Mouse (Mus musculus): ENCODE data around the gene Mrpl17. TPM values are rescaled to one million over a fixed set of nuclear protein-coding genes. Genes with fewer than 3 reads are reported as not detected.

Mrpl17 gene
- polyA plus RNA-seq, 1 experiment from 2014 or later = 357 TPM

DNA sequence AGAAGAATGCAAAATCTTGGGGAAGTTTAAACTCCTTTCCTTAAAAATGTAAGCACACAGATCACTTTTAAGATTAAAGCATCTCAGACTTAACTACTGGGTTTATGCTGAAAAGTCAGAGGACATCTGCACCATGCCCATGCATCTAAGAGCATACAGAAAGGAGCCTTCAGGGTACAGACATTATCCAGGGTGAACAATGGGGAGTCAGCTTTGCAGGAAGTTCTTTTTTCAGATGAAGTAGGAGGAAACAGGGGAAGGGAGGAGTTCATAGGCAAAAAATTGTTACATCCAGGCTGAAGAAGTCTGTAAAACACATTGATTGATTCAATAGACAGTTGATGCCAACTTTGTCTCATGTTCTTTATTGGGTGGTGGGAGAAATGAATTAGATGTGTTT, 7.5 kb downstream of the Mrpl17 start:
- Histone ChIP-seq H3K4me1 (no peaks in the 10 kb centered on the region), H3K4me3 (no peak overlapping the region), H3K36me3 (peaks cover 14% of the 10 kb centered on the region), H3K9me3 (no peaks in the 10 kb centered on the region), H3K27ac (no peak overlapping the region), H3K27me3 (ENCODE audit: insufficient read depth, poor library complexity, severe bottlenecking) (no peaks in the 10 kb centered on the region)
- no peak for DNase-seq (ENCODE audit: low spot score)

DNA sequence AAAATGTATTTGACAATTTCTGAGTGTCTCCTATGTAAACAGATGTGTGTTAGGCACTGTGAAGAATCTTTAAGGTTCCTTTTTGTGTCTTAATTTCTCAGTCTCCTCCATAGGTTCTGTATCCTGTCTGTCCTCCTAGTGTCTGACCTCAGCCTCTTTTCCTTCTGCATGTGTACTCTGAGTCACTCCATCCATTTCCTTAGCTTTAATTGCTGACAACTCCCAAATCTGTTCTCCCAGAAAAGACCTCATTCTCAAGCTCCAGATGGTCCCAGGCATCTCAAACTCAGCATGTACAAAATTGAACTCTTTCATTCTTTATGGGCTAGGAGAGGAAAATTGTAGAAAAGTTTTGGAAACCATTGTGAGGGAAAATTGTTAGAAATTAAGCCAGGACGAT, 8.1 kb downstream of the Mrpl17 start:
- Histone ChIP-seq H3K4me3 (no peak overlapping the region), H3K36me3 (peaks cover 8% of the 10 kb centered on the region; the same call in 1 of the 2 replicates), H3K9me3 (no peaks in the 10 kb centered on the region), H3K4me1 (no peaks in the 10 kb centered on the region), H3K27me3 (ENCODE audit: insufficient read depth, poor library complexity, severe bottlenecking) (no peaks in the 10 kb centered on the region), H3K27ac (no peak overlapping the region)
- no peak for DNase-seq (ENCODE audit: low spot score)
- WGBS = 26% methylated on average over 1 of the region's 1 CpGs

GRCm38 (mm10) chr7:105802312-105802711, 8.6 kb downstream of the Mrpl17 start:
- WGBS = 44% methylated on average over 2 of the region's 2 CpGs
- Histone ChIP-seq H3K36me3 (peaks cover 3% of the 10 kb centered on the region; the same call in 1 of the 2 replicates), H3K4me3 (no peak overlapping the region), H3K27ac (no peak overlapping the region), H3K27me3 (ENCODE audit: insufficient read depth, poor library complexity, severe bottlenecking) (no peaks in the 10 kb centered on the region), H3K9me3 (no peaks in the 10 kb centered on the region), H3K4me1 (no peaks in the 10 kb centered on the region)
- no peak for DNase-seq (ENCODE audit: low spot score)

GRCm38 (mm10) chr7:105796972-105797371, 13.9 kb downstream of the Mrpl17 start:
- Histone ChIP-seq H3K27me3 (ENCODE audit: insufficient read depth, poor library complexity, severe bottlenecking) (no peaks in the 10 kb centered on the region), H3K27ac (no peak overlapping the region), H3K36me3 (no peaks in the 10 kb centered on the region), H3K9me3 (no peaks in the 10 kb centered on the region), H3K4me1 (no peaks in the 10 kb centered on the region), H3K4me3 (no peak overlapping the region)
- WGBS = 83% methylated on average over 3 of the region's 3 CpGs
- DNase-seq (ENCODE audit: low spot score) = no peak

DNA sequence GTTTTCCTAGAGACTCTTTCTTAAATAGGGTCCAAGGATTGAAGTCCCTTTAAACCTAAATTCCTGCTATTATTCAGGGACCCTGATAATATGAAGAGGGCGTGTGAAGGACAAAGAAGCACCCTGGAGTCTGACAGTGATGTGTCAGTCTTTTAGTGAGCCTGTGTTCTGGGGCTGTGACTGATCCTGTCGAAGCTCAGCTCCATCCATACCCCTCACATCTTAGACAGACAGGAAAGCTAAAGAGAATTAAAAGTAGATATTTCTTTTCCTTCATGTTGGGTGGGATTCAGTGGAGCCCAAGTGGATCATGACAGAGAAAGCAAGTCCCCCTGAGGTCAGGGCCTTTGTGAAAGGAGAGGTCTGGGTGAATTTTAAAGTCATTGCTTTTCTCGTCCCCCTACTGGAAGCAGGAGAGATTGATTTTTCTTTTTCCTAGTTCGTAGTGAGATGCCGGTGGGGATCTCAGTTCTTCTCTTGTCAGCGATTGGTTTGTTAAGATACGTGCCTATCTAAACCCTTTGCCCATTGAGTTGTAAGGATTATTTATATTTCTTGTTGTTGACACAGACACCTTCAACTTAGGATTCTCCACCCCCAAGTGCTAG, 15.0 kb downstream of the Mrpl17 start:
- Histone ChIP-seq H3K27me3 (ENCODE audit: insufficient read depth, poor library complexity, severe bottlenecking) (no peaks in the 10 kb centered on the region), H3K36me3 (no peaks in the 10 kb centered on the region), H3K27ac (no peak overlapping the region), H3K4me1 (no peaks in the 10 kb centered on the region), H3K9me3 (no peaks in the 10 kb centered on the region), H3K4me3 (no peak overlapping the region)
- WGBS = 22% methylated on average over 7 of the region's 7 CpGs
- no peak for DNase-seq (ENCODE audit: low spot score)

DNA sequence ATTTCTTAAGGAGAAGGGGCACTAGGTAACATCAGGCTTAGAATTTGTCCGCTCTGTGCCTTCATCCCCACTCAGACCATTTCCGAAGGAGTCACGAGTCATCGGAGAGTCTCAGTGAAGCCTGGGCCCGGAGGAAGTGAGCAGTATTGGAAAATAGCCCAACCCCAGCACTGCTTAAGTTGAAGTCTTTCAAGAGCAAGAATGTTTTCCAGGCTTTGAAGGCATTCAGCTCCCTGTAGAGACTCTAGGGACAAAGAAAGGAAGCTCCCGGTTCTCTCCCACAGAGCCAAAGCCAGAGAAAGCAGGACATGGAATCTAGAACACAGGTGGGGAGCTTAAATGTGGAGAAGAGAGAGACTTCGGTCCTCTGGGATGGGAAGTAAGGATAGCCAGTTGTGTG, 17.2 kb downstream of the Mrpl17 start:
- Histone ChIP-seq H3K9me3 (no peaks in the 10 kb centered on the region), H3K36me3 (no peaks in the 10 kb centered on the region), H3K4me3 (no peak overlapping the region), H3K4me1 (no peaks in the 10 kb centered on the region), H3K27me3 (ENCODE audit: insufficient read depth, poor library complexity, severe bottlenecking) (peaks cover 9% of the 10 kb centered on the region; the same call in 1 of the 2 replicates), H3K27ac (no peak overlapping the region)
- no peak for DNase-seq (ENCODE audit: low spot score)
- 72% methylated on average over 7 of the region's 7 CpGs for WGBS

GRCm38 (mm10) chr7:105791147-105791546, 19.8 kb downstream of the Mrpl17 start:
- Histone ChIP-seq H3K4me1 (peaks cover 11% of the 10 kb centered on the region), H3K27me3 (ENCODE audit: insufficient read depth, poor library complexity, severe bottlenecking) (peaks cover 24% of the 10 kb centered on the region), H3K27ac (no peak overlapping the region), H3K36me3 (no peaks in the 10 kb centered on the region), H3K4me3 (no peak overlapping the region), H3K9me3 (no peaks in the 10 kb centered on the region)
- DNase-seq (ENCODE audit: low spot score) = no peak
- WGBS = 69% methylated on average over 1 of the region's 1 CpGs

- WGBS = under 1% methylated on average over 77 of the region's 97 CpGs
- Histone ChIP-seq H3K27me3 (ENCODE audit: insufficient read depth, poor library complexity, severe bottlenecking) (peaks cover 27% of the 10 kb centered on the region), H3K4me1 (peaks cover 28% of the 10 kb centered on the region)
These were observed 23.4 kb downstream of the Mrpl17 start, which contains the start of gene Dchs1 for GRCm38 (mm10) chr7:105787285-105788140. Gene Dchs1, minus strand, starts transcription at chr7:105787654.

GRCm38 (mm10) chr7:105786506-105787284, 24.2 kb downstream of the Mrpl17 start:
- Histone ChIP-seq H3K36me3 (peaks cover 2% of the 10 kb centered on the region), H3K4me3 (peak overlapping the region; percentile 81), H3K27me3 (ENCODE audit: insufficient read depth, poor library complexity, severe bottlenecking) (peaks cover 27% of the 10 kb centered on the region), H3K4me1 (peaks cover 28% of the 10 kb centered on the region), H3K27ac (peak overlapping the region; percentile 92), H3K9me3 (no peaks in the 10 kb centered on the region)
- no peak for DNase-seq (ENCODE audit: low spot score)
- WGBS = 10% methylated on average over 19 of the region's 20 CpGs

More at GRCm38 (mm10) chr7:105787285-105788140, 23.4 kb downstream of the Mrpl17 start, which contains the start of gene Dchs1:
- Histone ChIP-seq H3K4me3 (peak within 1 kb of the TSS; percentile 81), H3K36me3 (no peaks in the 10 kb centered on the region), H3K9me3 (no peaks in the 10 kb centered on the region), H3K27ac (peak within 1 kb of the TSS; percentile 92)
- DNase-seq (ENCODE audit: low spot score) = no peak

DNA sequence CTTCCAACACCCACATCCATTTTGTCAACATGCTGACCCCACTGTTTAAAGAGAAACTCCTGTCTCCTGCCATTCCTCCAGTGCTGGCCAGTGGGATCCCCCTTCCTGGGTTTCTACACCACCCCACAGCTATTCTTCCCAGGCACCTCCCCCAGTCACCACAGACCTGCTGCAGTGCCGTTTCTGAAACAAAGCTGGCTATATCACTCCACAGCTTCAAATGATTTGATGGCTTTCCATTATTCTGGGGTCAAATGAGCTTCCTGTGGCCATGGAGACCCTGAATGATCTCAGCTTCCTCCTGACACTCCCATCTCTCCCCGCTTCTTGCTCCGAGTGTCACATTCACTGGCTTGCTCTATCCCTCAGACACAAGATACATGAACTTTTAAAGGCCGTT, 26.3 kb downstream of the Mrpl17 start:
- Histone ChIP-seq H3K4me3 (no peak overlapping the region), H3K4me1 (peaks cover 28% of the 10 kb centered on the region), H3K36me3 (peaks cover 10% of the 10 kb centered on the region), H3K27ac (no peak overlapping the region), H3K27me3 (ENCODE audit: insufficient read depth, poor library complexity, severe bottlenecking) (peaks cover 26% of the 10 kb centered on the region), H3K9me3 (no peaks in the 10 kb centered on the region)
- 49% methylated on average over 4 of the region's 4 CpGs for WGBS
- no peak for DNase-seq (ENCODE audit: low spot score)

GRCm38 (mm10) chr7:105783861-105784260, 27.0 kb downstream of the Mrpl17 start:
- 44% methylated on average over 4 of the region's 4 CpGs for WGBS
- H3K4me1 ChIP-seq = peaks cover 34% of the 10 kb centered on the region

DNA sequence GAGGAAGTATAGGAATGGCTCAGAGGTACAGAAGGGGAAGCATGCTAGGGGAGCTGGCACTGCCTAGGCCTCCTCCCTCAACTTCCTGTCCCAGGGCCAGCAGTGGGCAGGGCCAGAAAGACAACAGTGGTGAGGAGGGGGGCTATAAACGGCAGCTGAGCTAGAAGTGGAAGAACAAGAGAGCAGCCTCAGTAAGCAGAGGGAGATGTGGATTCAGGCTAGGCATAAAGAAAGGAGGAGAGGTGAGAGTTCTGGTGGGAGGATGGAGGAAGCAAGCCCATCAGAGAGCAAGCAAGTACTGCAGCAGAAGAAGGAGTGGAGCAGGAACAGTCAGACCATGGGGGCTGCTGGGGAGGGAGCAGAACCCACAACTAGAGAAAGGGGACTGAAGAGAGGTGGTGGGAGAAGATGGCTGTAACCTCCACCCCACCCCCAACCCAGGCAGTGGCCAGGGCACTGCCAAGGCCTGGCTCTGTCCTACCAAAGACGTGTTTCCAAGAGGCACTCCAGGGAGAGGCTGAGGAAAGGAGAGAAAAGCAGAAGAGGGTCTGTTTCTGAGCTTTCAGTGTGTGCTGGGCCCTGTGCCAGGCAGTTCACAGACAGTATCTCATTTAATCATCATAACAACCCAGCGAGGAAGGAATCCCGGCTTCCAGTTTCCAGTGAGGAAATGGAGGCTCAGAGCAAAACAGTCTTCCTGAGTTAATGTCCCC, 32.2 kb downstream of the Mrpl17 start:
- Histone ChIP-seq H3K4me3 (peak overlapping the region; percentile 33), H3K4me1 (peaks cover 24% of the 10 kb centered on the region)
- 24% methylated on average over 4 of the region's 4 CpGs for WGBS

More at GRCm38 (mm10) chr7:105783861-105784260, 27.0 kb downstream of the Mrpl17 start:
- Histone ChIP-seq H3K9me3 (no peaks in the 10 kb centered on the region), H3K36me3 (peaks cover 10% of the 10 kb centered on the region), H3K27ac (no peak overlapping the region), H3K27me3 (ENCODE audit: insufficient read depth, poor library complexity, severe bottlenecking) (peaks cover 19% of the 10 kb centered on the region), H3K4me3 (no peak overlapping the region)
- DNase-seq (ENCODE audit: low spot score) = no peak

More for the DNA sequence above, 32.2 kb downstream of the Mrpl17 start:
- Histone ChIP-seq H3K27ac (peak overlapping the region; percentile 79), H3K9me3 (no peaks in the 10 kb centered on the region), H3K36me3 (peaks cover 14% of the 10 kb centered on the region), H3K27me3 (ENCODE audit: insufficient read depth, poor library complexity, severe bottlenecking) (no peaks in the 10 kb centered on the region)
- DNase-seq (ENCODE audit: low spot score) = peak; percentile 75
